Mouse (Mus musculus) small intestine, adult 2 months (tissue): ENCODE measurements around the gene Rasgef1b.

Source experiments
- CTCF ChIP-seq: fragments of 200-500 bp; IDR thresholded peaks from 2 replicates; pipeline ENCODE4 v1.5.1; 2012; ENCODE audit warnings: low read depth, mild to moderate bottlenecking, control low read depth, inconsistent platforms, low read length, moderate library complexity, mixed read lengths; ENCODE audit not compliant: insufficient replicate concordance, insufficient read length; ENCODE audit errors: extremely low read depth
- POLR2A ChIP-seq: fragments of 200-500 bp; IDR thresholded peaks from 2 replicates; pipeline ENCODE4 v1.6.1; 2012; ENCODE audit warnings: low read depth, mild to moderate bottlenecking, control low read depth, inconsistent platforms, low read length, moderate library complexity

DNA sequence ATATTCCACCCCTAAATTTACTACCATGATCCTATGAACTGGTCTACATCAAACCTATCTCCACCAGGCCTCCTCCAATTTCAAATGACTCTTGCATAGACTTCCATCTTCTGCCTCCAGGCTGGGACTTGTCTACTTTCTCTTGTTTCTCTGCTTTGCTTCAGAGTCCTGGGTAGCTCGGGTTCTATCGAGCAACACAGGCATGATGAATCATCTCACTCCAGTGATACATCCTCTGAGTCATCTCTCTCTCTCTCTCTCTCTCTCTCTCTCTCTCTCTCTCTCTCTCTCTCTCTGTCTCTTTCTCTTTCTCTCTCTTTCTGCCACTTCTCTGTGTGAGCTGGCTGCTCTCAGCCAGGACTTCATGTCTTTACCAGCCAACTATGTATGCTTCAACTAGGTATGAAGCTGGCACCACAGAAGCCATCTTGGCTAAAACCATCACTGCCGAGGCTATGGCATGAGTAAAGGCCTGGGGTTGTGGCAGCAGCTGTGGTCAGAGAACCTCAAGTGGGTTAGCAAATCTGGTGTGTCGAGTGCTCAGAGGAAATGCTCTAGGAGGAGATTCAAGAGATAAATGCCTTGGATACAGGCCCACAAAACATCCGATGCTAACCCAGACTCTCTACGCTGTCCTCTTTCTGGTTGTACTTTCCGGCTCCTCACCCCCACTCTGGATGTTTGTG lies 229.3 kb downstream of the Rasgef1b start:
- TF ChIP-seq POLR2A (no peak), CTCF (no peak)
